Mouse (Mus musculus) liver, adult 2 months (tissue): ENCODE results near the gene Olfr750. TPM values are rescaled to one million over a fixed set of nuclear protein-coding genes. Genes with fewer than 3 reads are reported as not detected.

Experiments
- DNase-seq: peaks from one replicate; pipeline ENCODE4 v3.0.0-alpha.2; 2011; ENCODE audit warnings: low read depth, low spot score; ENCODE audit errors: extremely low read depth
- H3K27ac ChIP-seq: fragments of 200-500 bp; replicated peaks from 2 replicates; pipeline ENCODE4 v1.5.1; 2012; ENCODE audit warnings: low read depth, mild to moderate bottlenecking, control low read depth, inconsistent platforms, low read length; ENCODE audit not compliant: insufficient read depth
- H3K27me3 ChIP-seq: fragments of 200-500 bp; 2 replicates; pipeline ENCODE4 v1.6.1; 2012; ENCODE audit warnings: mild to moderate bottlenecking, moderate library complexity, low read length, inconsistent platforms; ENCODE audit not compliant: control insufficient read depth, insufficient read depth
- H3K36me3 ChIP-seq: fragments of 200-500 bp; 2 replicates; pipeline ENCODE4 v1.6.1; 2012; ENCODE audit warnings: low read length, inconsistent platforms; ENCODE audit not compliant: control insufficient read depth, insufficient read depth
- H3K4me1 ChIP-seq: fragments of 200-500 bp; 2 replicates; pipeline ENCODE4 v1.6.1; 2011; ENCODE audit warnings: low read length; ENCODE audit not compliant: control insufficient read depth, insufficient read depth
- H3K4me3 ChIP-seq: fragments of 200-500 bp; 2 replicates; pipeline ENCODE4 v1.5.1; 2011; ENCODE audit warnings: low read depth, mild to moderate bottlenecking, control low read depth, low read length, moderate library complexity; ENCODE audit not compliant: insufficient read depth
- H3K79me2 ChIP-seq: fragments of 200-500 bp; 2 replicates; pipeline ENCODE4 v1.6.1; 2012; ENCODE audit warnings: inconsistent platforms, mild to moderate bottlenecking, low read length, moderate library complexity; ENCODE audit not compliant: control insufficient read depth, insufficient read depth
- H3K9ac ChIP-seq: fragments of 200-500 bp; 2 replicates; pipeline ENCODE4 v1.6.1; 2012; ENCODE audit warnings: low read depth, mild to moderate bottlenecking, control low read depth, inconsistent platforms, low read length
- CTCF ChIP-seq: fragments of 200-500 bp; IDR thresholded peaks from 2 replicates; pipeline ENCODE4 v1.5.1; 2011; ENCODE audit warnings: low read depth, low read length, control low read depth
- POLR2A ChIP-seq: fragments of 200-500 bp; IDR thresholded peaks from 2 replicates; pipeline ENCODE4 v1.6.1; 2011; ENCODE audit warnings: low read length, control low read depth; ENCODE audit not compliant: insufficient read depth; ENCODE audit errors: extremely low read depth
- WGBS: fragments of 180-500 bp; shearing (Covaris S2); methylation state at CpG from one replicate; pipeline ENCODE4 v1.1.7; 2018; 5-methylcytosine and 5-hydroxymethylcytosine counted together
- polyA plus RNA-seq: library from polyadenylated mRNA; depleted of rRNA; stranded (reverse); fragments of >200 nt; gene quantifications from 2 replicates; pipeline ENCODE4 v1.2.3, GENCODE M21; 2012; rRNA removed
- total RNA-seq: library from RNA; depleted of rRNA; stranded (reverse); fragments of >200 nt; gene quantifications from 2 replicates; pipeline ENCODE4 v1.2.3, GENCODE M21; 2014; rRNA removed

Olfr750 gene
- total and polyA plus RNA-seq, 2 experiments = not detected

DNA sequence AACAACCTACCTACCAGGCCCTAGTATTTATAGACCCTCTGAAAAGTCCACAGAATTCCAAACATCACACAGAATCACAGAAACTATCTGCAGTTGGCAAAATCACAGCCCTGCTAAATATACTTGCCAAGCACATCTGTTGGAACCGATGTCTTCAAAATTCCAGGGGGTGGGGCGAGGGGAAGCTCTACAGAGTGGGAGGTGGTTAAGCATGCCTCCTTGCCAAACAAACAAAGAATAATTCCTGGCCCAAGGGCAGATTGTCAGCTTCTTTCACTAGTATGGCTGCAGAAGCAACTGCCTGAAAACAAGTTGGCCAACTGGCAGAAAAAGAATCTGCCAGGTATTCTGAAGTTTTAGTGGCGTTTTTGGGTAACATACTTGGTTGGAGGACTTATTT is 57.0 kb downstream of the Olfr750 start:
- Histone ChIP-seq H3K9ac (no peak overlapping the region), H3K79me2 (no peaks in the 10 kb centered on the region), H3K36me3 (no peaks in the 10 kb centered on the region), H3K27me3 (no peaks in the 10 kb centered on the region), H3K27ac (no peak overlapping the region), H3K4me1 (no peaks in the 10 kb centered on the region), H3K4me3 (no peak overlapping the region)
- no peak for DNase-seq
- WGBS = 73% methylated on average over 3 of the region's 3 CpGs
- no peak for TF ChIP-seq POLR2A
- no peak for TF ChIP-seq CTCF

Other genes with a start within 250 kb of the Olfr750 start
- gene Tep1, start 203.9 kb downstream of the Olfr750 start, total RNA-seq = 9.0 and 14.2 TPM in 2 replicates
- gene Tep1, start 203.9 kb downstream of the Olfr750 start, polyA plus RNA-seq = 9.9 and 13.1 TPM in 2 replicates
- 0.07 and 0.09 TPM in 2 replicates for gene Klhl33, start 176.9 kb downstream of the Olfr750 start, total RNA-seq
- gene Klhl33, start 176.9 kb downstream of the Olfr750 start, polyA plus RNA-seq = 0.05 TPM in 1 of 2 replicates, not detected in the other
- gene Osgep, start 149.5 kb downstream of the Olfr750 start, total RNA-seq = 69.2 and 85.0 TPM in 2 replicates
- gene Osgep, start 149.5 kb downstream of the Olfr750 start, polyA plus RNA-seq = 41.5 and 50.1 TPM in 2 replicates
- 27.8 and 33.6 TPM in 2 replicates for gene Apex1, start 149.5 kb downstream of the Olfr750 start, total RNA-seq
- gene Apex1, start 149.5 kb downstream of the Olfr750 start, polyA plus RNA-seq = 27.1 and 28.4 TPM in 2 replicates
- 11.9 and 18.7 TPM in 2 replicates for gene Pip4p1, start 143.6 kb downstream of the Olfr750 start, total RNA-seq
- 40.5 and 43.6 TPM in 2 replicates for gene Pip4p1, start 143.6 kb downstream of the Olfr750 start, polyA plus RNA-seq
- 102 and 111 TPM in 2 replicates for gene Pnp, start 143.4 kb downstream of the Olfr750 start, total RNA-seq
- 83.1 and 97.7 TPM in 2 replicates for gene Pnp, start 143.4 kb downstream of the Olfr750 start, polyA plus RNA-seq
- 51.7 and 94.7 TPM in 2 replicates for gene Gm49342, start 129.9 kb downstream of the Olfr750 start, total RNA-seq
- gene Gm49342, start 129.9 kb downstream of the Olfr750 start, polyA plus RNA-seq = 45.7 and 80.3 TPM in 2 replicates
- gene Pnp2, start 118.4 kb downstream of the Olfr750 start, total RNA-seq = 0.81 and 1.1 TPM in 2 replicates
- 0.16 TPM in 1 of 2 replicates, not detected in the other for gene Pnp2, start 118.4 kb downstream of the Olfr750 start, polyA plus RNA-seq
- gene Rnase10, start 66.7 kb downstream of the Olfr750 start, total RNA-seq = 0.09 TPM in 1 of 2 replicates, not detected in the other
- gene Rnase10, start 66.7 kb downstream of the Olfr750 start, polyA plus RNA-seq = 0.09 and 0.11 TPM in 2 replicates
- gene Rnase9, start 32.6 kb downstream of the Olfr750 start, total RNA-seq = not detected in 2 replicates
- not detected in 2 replicates for gene Rnase9, start 32.6 kb downstream of the Olfr750 start, polyA plus RNA-seq
- gene Rnase11, start 24.3 kb downstream of the Olfr750 start, total RNA-seq = not detected in 2 replicates
- gene Rnase11, start 24.3 kb downstream of the Olfr750 start, polyA plus RNA-seq = not detected in 2 replicates
- 0.27 TPM in 1 of 2 replicates, not detected in the other for gene Rnase12, start 16.8 kb downstream of the Olfr750 start, total RNA-seq
- not detected in 2 replicates for gene Rnase12, start 16.8 kb downstream of the Olfr750 start, polyA plus RNA-seq
- 1,910 and 2,134 TPM in 2 replicates for gene Rnase4, start 16.6 kb upstream of the Olfr750 start, total RNA-seq
- gene Rnase4, start 16.6 kb upstream of the Olfr750 start, polyA plus RNA-seq = 1,816 and 2,115 TPM in 2 replicates
- gene Ang, start 16.7 kb upstream of the Olfr750 start, total RNA-seq = 224 and 249 TPM in 2 replicates
- gene Ang, start 16.7 kb upstream of the Olfr750 start, polyA plus RNA-seq = 541 and 671 TPM in 2 replicates
- gene Eddm3b, start 40.0 kb upstream of the Olfr750 start, total RNA-seq = not detected in 2 replicates
- not detected in 2 replicates for gene Eddm3b, start 40.0 kb upstream of the Olfr750 start, polyA plus RNA-seq
- 1.1 and 1.2 TPM in 2 replicates for gene Rnase6, start 49.5 kb upstream of the Olfr750 start, total RNA-seq
- gene Rnase6, start 49.5 kb upstream of the Olfr750 start, polyA plus RNA-seq = 0.57 and 1.0 TPM in 2 replicates
- 7.4 and 28.5 TPM in 2 replicates for gene Rnase1, start 72.3 kb upstream of the Olfr750 start, total RNA-seq
- 0.09 TPM in 2 replicates for gene Rnase1, start 72.3 kb upstream of the Olfr750 start, polyA plus RNA-seq
- gene Rnase2b, start 87.8 kb upstream of the Olfr750 start, total RNA-seq = not detected in 2 replicates
- gene Rnase2b, start 87.8 kb upstream of the Olfr750 start, polyA plus RNA-seq = not detected in 2 replicates
- not detected in 2 replicates for gene Ang2, start 124.7 kb upstream of the Olfr750 start, total RNA-seq
- gene Ang2, start 124.7 kb upstream of the Olfr750 start, polyA plus RNA-seq = not detected in 2 replicates
- not detected in 2 replicates for gene Ear14, start 129.0 kb upstream of the Olfr750 start, total RNA-seq
- gene Ear14, start 129.0 kb upstream of the Olfr750 start, polyA plus RNA-seq = not detected in 2 replicates
- gene Rnase2a, start 181.7 kb upstream of the Olfr750 start, total RNA-seq = not detected in 2 replicates
- gene Rnase2a, start 181.7 kb upstream of the Olfr750 start, polyA plus RNA-seq = not detected in 2 replicates